Mouse (Mus musculus) heart, adult 18-20 months (tissue): ENCODE measurements around the gene Bri3bp. TPM values are rescaled to one million over a fixed set of nuclear protein-coding genes. Genes with fewer than 3 reads are reported as not detected.

Experiments used
- DNase-seq, 2 experiments: peaks; one replicate each; pipeline ENCODE4 v3.0.0; 2021 to 2022; ENCODE audit warnings: mixed read lengths in 1 of 2
- total RNA-seq, 2 experiments: library from RNA; stranded (reverse); gene quantifications; 2 replicates each; pipeline ENCODE4 v1.2.3; 2021

Gene Bri3bp
- total RNA-seq, 2 experiments from 2014 or later: 50.9 to 54.5 TPM

GRCm38 (mm10) chr5:125452573-125452972, 11.2 kb downstream of the Bri3bp start:
- peak in 1 of 2 experiments; percentile 33 for DNase-seq

- no peak for DNase-seq
Measured at GRCm38 (mm10) chr5:125456100-125456499, 14.7 kb downstream of the Bri3bp start.

- no peak for DNase-seq
Measured at GRCm38 (mm10) chr5:125457538-125457937, 16.2 kb downstream of the Bri3bp start.

GRCm38 (mm10) chr5:125460574-125460973, 19.2 kb downstream of the Bri3bp start:
- DNase-seq: no peak

GRCm38 (mm10) chr5:125461868-125462445, 20.6 kb downstream of the Bri3bp start:
- peak; percentile 57 to 67 for DNase-seq

GRCm38 (mm10) chr5:125465192-125465591, 23.8 kb downstream of the Bri3bp start:
- no peak for DNase-seq

GRCm38 (mm10) chr5:125465701-125466106, 24.3 kb downstream of the Bri3bp start:
- DNase-seq: peak; percentile 91 to 97

- no peak for DNase-seq
Measured at GRCm38 (mm10) chr5:125466483-125466882, 25.1 kb downstream of the Bri3bp start.

- no peak for DNase-seq
Measured at GRCm38 (mm10) chr5:125467261-125467660, 25.9 kb downstream of the Bri3bp start.

GRCm38 (mm10) chr5:125470713-125471112, 29.3 kb downstream of the Bri3bp start:
- DNase-seq: no peak

GRCm38 (mm10) chr5:125472796-125473475, 31.6 kb downstream of the Bri3bp start:
- no peak for DNase-seq

- DNase-seq: no peak
Measured at GRCm38 (mm10) chr5:125475030-125475429, 33.7 kb downstream of the Bri3bp start.

- peak; percentile 98 to 99 for DNase-seq
Measured at GRCm38 (mm10) chr5:125475601-125476285, 34.4 kb downstream of the Bri3bp start, which contains the start of gene Aacs. Gene Aacs (plus strand): TSS chr5:125475814.

- DNase-seq: no peak
Measured at GRCm38 (mm10) chr5:125476286-125476625, 34.9 kb downstream of the Bri3bp start.

- no peak for DNase-seq
Measured at GRCm38 (mm10) chr5:125476799-125477198, 35.4 kb downstream of the Bri3bp start.

- DNase-seq: no peak
Measured at GRCm38 (mm10) chr5:125477533-125477932, 36.2 kb downstream of the Bri3bp start.

- no peak for DNase-seq
Measured at GRCm38 (mm10) chr5:125478037-125478436, 36.7 kb downstream of the Bri3bp start.

- DNase-seq: no peak
Measured at GRCm38 (mm10) chr5:125479376-125479775, 38.0 kb downstream of the Bri3bp start.

GRCm38 (mm10) chr5:125480434-125481231, 39.3 kb downstream of the Bri3bp start:
- DNase-seq: no peak

- DNase-seq: no peak
Measured at GRCm38 (mm10) chr5:125482474-125482873, 41.1 kb downstream of the Bri3bp start.

- DNase-seq: no peak
Measured at GRCm38 (mm10) chr5:125483712-125484611, 42.6 kb downstream of the Bri3bp start.
